Mouse (Mus musculus): ENCODE data around the gene Zbtb20. TPM values are rescaled to one million over a fixed set of nuclear protein-coding genes. Genes with fewer than 3 reads are reported as not detected.

Zbtb20 gene
- total and polyA plus RNA-seq, 2 experiments from 2014 or later = 25.2 to 38.0 TPM

DNA sequence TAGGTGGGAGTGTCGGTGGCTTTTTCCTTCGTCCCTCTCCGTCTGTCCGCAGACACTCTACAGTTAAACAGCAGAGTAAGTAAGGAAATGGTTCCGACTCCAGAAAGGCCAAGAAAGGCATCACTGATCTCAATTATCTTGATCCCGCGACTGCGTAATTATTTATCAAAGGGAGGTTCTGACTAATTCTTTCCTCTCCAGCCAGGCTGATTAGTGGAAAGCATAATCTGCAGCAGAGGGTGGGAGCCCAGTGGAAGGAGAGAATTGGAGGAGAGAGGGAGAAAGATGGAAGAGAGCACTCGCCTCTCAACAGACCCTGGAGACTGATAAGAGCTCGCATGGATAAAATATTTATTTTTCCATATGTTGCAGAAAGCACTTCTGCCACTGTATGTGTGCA is 697.1 kb downstream of the Zbtb20 start:
- no peak for ATAC-seq (ENCODE audit: low FRiP score)
- no peak for TF ChIP-seq CTCF (IDR thresholded peaks at IDR 0.05)
- no peak for DNase-seq (ENCODE audit: low spot score)
- H3K27me3 ChIP-seq (ENCODE audit: insufficient read depth, low read length) = no peaks in the 10 kb centered on the region
- no peak overlapping the region for H3K4me3 ChIP-seq (ENCODE audit: low read depth, low read length)
- no peak overlapping the region for H3K4me2 ChIP-seq (ENCODE audit: low read depth, low read length, poor library complexity, severe bottlenecking)
- WGBS = 39% methylated on average over 10 of the region's 10 CpGs
- H3K9me3 ChIP-seq (ENCODE audit: low read length) = no peaks in the 10 kb centered on the region
- H3K4me1 ChIP-seq (ENCODE audit: insufficient read depth, low read length) = peaks cover 4% of the 10 kb centered on the region; the same call in 1 of the 2 replicates
- no peaks in the 10 kb centered on the region for H3K36me3 ChIP-seq (ENCODE audit: insufficient read depth, low read length)
- 0 out of 2 replicates have a peak overlapping the region, but pooled peaks have one; percentile 47 for H3K27ac ChIP-seq (ENCODE audit: low read depth, low read length)
- H3K9ac ChIP-seq (replicated peaks; ENCODE audit: low read length, poor library complexity, severe bottlenecking) = no peak overlapping the region

DNA sequence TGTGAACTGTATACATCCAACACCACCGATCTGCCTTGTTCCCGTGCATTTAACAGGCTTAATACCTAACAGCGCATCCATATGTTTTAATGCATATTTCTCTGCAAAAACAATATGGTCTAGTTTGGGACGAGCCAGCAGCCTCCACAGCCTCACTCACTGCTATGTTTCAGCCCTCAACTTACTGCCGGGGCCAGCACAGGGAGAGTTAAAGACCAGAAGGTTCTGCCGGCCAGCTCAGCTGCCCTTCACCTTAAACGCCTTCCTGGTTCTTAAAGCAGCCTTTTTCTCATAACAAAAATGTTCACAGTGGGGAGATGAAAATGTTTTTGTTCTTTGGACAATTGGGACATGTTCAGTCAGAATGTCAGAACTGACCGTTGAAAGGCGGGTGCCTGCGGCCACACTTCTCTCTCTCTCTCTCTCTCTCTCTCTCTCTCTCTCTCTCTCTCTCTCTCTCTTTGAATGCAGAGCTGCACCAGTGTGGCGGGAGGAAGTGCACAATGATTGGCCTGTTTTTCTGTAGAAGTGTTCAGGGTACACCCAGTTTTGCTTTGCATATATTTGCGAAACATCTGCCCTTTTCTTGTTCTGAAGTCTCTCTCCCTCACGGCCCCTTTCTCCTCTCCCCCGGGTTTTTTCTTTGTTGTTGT is 697.6 kb downstream of the Zbtb20 start:
- no peaks in the 10 kb centered on the region for H3K9me3 ChIP-seq (ENCODE audit: low read length)
- H3K4me3 ChIP-seq (ENCODE audit: low read depth, low read length) = no peak overlapping the region
- peaks cover 4% of the 10 kb centered on the region; the same call in 1 of the 2 replicates for H3K4me1 ChIP-seq (ENCODE audit: insufficient read depth, low read length)
- H3K27me3 ChIP-seq (ENCODE audit: insufficient read depth, low read length) = no peaks in the 10 kb centered on the region
- peak overlapping the region; percentile 22; the same call in 1 of the 2 replicates for H3K4me2 ChIP-seq (ENCODE audit: low read depth, low read length, poor library complexity, severe bottlenecking)
- peak overlapping the region; percentile 47; the same call in 1 of the 2 replicates for H3K27ac ChIP-seq (ENCODE audit: low read depth, low read length)
- 20% methylated on average over 14 of the region's 14 CpGs for WGBS
- TF ChIP-seq CTCF (IDR thresholded peaks at IDR 0.05) = no peak
- H3K9ac ChIP-seq (replicated peaks; ENCODE audit: low read length, poor library complexity, severe bottlenecking) = no peak overlapping the region
- H3K36me3 ChIP-seq (ENCODE audit: insufficient read depth, low read length) = no peaks in the 10 kb centered on the region
- DNase-seq (ENCODE audit: low spot score) = peak; percentile 66
- peak; percentile 55; the same call in 1 of the 2 replicates for ATAC-seq (ENCODE audit: low FRiP score)

DNA sequence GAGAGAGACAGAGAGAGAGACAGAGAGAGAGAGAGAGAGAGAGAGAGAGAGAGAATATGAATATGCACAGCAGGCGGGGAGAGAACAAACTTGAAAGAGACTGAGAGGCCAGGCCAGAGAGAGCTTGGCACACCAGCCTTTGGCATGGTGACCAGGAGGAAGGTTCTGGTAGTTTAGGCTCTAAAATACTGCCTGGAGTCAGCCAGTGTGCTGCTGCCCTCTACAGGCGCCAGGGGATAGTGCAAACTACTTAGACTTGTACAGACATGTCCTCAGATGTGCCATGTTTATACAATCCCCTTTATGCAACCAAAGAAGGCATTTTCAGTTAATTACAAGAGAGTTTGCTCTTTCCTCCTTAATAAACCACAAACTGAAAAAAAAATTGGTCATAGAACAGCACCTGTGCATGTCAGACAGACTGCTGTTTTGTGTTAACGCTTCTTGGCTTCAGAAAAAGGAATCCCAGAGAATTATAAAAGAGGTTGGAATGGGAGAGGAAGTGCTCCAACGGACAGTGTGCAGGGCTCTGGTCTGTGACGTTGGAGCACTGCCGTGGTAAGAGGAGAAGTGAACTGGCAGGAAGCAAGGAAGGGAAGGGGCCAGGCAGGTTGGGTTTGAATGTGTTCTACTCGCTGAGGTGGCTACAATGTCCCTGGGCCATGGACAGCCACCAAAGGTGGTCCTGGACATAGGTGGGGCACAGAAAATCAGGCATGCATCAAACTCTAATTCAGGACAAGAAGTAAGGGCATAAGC is 698.5 kb downstream of the Zbtb20 start:
- peak; percentile 94 for TF ChIP-seq CTCF (IDR thresholded peaks at IDR 0.05)
- ATAC-seq (ENCODE audit: low FRiP score) = peak; percentile 84
- peak; percentile 97 for DNase-seq (ENCODE audit: low spot score)
- 45% methylated on average over 7 of the region's 7 CpGs for WGBS
- peaks cover 4% of the 10 kb centered on the region; the same call in 1 of the 2 replicates for H3K4me1 ChIP-seq (ENCODE audit: insufficient read depth, low read length)
- H3K27ac ChIP-seq (ENCODE audit: low read depth, low read length) = peak overlapping the region; percentile 65; the same call in 1 of the 2 replicates
- no peak overlapping the region for H3K4me3 ChIP-seq (ENCODE audit: low read depth, low read length)
- H3K27me3 ChIP-seq (ENCODE audit: insufficient read depth, low read length) = no peaks in the 10 kb centered on the region
- H3K4me2 ChIP-seq (ENCODE audit: low read depth, low read length, poor library complexity, severe bottlenecking) = no peak overlapping the region
- H3K9ac ChIP-seq (replicated peaks; ENCODE audit: low read length, poor library complexity, severe bottlenecking) = no peak overlapping the region
- no peaks in the 10 kb centered on the region for H3K36me3 ChIP-seq (ENCODE audit: insufficient read depth, low read length)
- no peaks in the 10 kb centered on the region for H3K9me3 ChIP-seq (ENCODE audit: low read length)

DNA sequence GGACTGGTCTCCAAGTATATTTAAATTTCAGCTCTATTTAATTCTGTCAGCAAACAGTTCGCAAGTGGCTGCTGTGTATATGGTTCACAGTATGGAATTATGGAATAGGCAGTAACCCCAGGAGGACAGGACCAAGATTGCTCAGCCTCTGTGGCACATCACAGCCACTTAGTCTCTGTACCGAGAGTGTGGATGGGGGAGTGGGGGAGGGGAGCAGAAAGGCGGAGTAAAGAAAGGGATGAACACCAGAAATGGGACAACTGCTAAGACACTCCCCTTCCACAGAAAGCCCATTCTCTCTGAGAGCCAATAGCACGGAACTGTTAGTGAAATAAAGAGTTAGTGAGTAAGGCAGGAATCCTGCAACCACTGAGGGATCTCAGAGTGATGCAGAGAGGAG is 699.4 kb downstream of the Zbtb20 start:
- no peaks in the 10 kb centered on the region for H3K9me3 ChIP-seq (ENCODE audit: low read length)
- no peak for DNase-seq (ENCODE audit: low spot score)
- WGBS = 29% methylated on average over 4 of the region's 4 CpGs
- no peak overlapping the region for H3K9ac ChIP-seq (replicated peaks; ENCODE audit: low read length, poor library complexity, severe bottlenecking)
- H3K4me2 ChIP-seq (ENCODE audit: low read depth, low read length, poor library complexity, severe bottlenecking) = no peak overlapping the region
- no peak overlapping the region for H3K27ac ChIP-seq (ENCODE audit: low read depth, low read length)
- no peaks in the 10 kb centered on the region for H3K36me3 ChIP-seq (ENCODE audit: insufficient read depth, low read length)
- ATAC-seq (ENCODE audit: low FRiP score) = no peak
- H3K4me3 ChIP-seq (ENCODE audit: low read depth, low read length) = no peak overlapping the region
- H3K27me3 ChIP-seq (ENCODE audit: insufficient read depth, low read length) = no peaks in the 10 kb centered on the region
- no peak for TF ChIP-seq CTCF (IDR thresholded peaks at IDR 0.05)
- H3K4me1 ChIP-seq (ENCODE audit: insufficient read depth, low read length) = peaks cover 4% of the 10 kb centered on the region; the same call in 1 of the 2 replicates

DNA sequence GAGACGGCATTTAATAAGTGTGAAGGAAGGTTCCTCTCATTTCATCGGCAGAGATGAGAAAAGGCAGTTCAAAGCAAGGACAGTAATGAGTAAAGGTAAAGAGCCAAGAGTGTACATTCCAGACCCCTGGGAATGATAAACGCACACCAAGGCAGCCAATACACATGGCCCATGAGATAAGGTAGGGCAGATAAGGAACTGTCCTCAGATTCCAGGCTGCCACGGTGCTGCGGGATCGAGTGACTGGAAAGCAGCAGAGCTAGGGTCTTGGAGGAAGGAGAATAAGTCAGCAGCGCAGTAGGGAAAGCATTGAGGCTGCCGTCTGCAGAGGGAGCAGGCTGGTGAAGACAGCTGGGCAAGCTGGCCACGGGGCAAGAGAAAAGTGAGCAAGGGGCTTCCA is 699.8 kb downstream of the Zbtb20 start:
- H3K4me3 ChIP-seq (ENCODE audit: low read depth, low read length) = no peak overlapping the region
- ATAC-seq (ENCODE audit: low FRiP score) (no peak), DNase-seq (ENCODE audit: low spot score) (no peak)
- H3K27me3 ChIP-seq (ENCODE audit: insufficient read depth, low read length) = no peaks in the 10 kb centered on the region
- TF ChIP-seq CTCF (IDR thresholded peaks at IDR 0.05) = no peak
- WGBS = 23% methylated on average over 9 of the region's 9 CpGs
- H3K36me3 ChIP-seq (ENCODE audit: insufficient read depth, low read length) = no peaks in the 10 kb centered on the region
- peaks cover 4% of the 10 kb centered on the region; the same call in 1 of the 2 replicates for H3K4me1 ChIP-seq (ENCODE audit: insufficient read depth, low read length)
- H3K4me2 ChIP-seq (ENCODE audit: low read depth, low read length, poor library complexity, severe bottlenecking) = no peak overlapping the region
- H3K27ac ChIP-seq (ENCODE audit: low read depth, low read length) = no peak overlapping the region
- no peak overlapping the region for H3K9ac ChIP-seq (replicated peaks; ENCODE audit: low read length, poor library complexity, severe bottlenecking)
- H3K9me3 ChIP-seq (ENCODE audit: low read length) = no peaks in the 10 kb centered on the region

DNA sequence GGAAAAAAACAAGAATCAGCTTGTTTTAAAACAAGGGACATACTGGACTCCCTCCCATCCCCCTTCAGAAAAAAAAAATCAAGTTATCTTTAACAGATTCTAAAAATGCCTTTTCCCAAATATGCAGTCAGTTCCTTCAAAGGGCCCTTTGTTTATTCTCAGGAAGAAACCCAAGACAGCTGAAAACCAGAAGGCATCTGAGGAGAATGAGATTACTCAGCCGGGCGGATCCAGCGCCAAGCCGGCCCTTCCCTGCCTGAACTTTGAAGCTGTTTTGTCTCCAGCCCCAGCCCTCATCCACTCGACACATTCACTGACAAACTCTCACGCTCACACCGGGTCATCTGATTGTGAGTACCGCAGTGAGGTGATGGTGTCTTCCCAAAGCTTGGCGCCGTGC is 701.7 kb downstream of the Zbtb20 start:
- no peak for TF ChIP-seq CTCF (IDR thresholded peaks at IDR 0.05)
- 11% methylated on average over 10 of the region's 10 CpGs for WGBS

More for the DNA sequence above, 701.7 kb downstream of the Zbtb20 start:
- Histone ChIP-seq H3K9ac (replicated peaks; ENCODE audit: low read length, poor library complexity, severe bottlenecking) (no peak overlapping the region), H3K27ac (ENCODE audit: low read depth, low read length) (no peak overlapping the region; the same call in 1 of the 2 replicates), H3K27me3 (ENCODE audit: insufficient read depth, low read length) (no peaks in the 10 kb centered on the region), H3K4me2 (ENCODE audit: low read depth, low read length, poor library complexity, severe bottlenecking) (no peak overlapping the region), H3K4me3 (ENCODE audit: low read depth, low read length) (no peak overlapping the region), H3K9me3 (ENCODE audit: low read length) (no peaks in the 10 kb centered on the region), H3K36me3 (ENCODE audit: insufficient read depth, low read length) (no peaks in the 10 kb centered on the region), H3K4me1 (ENCODE audit: insufficient read depth, low read length) (peaks cover 4% of the 10 kb centered on the region; the same call in 1 of the 2 replicates)
- ATAC-seq (ENCODE audit: low FRiP score) (no peak), DNase-seq (ENCODE audit: low spot score) (peak; percentile 46)
